Mouse (Mus musculus) limb, embryonic 14.5 days (tissue): ENCODE data around the gene Fa2h. TPM values are rescaled to one million over a fixed set of nuclear protein-coding genes. Genes with fewer than 3 reads are reported as not detected.
"Not testable (repeated sequence)": the region's sequence is repeated elsewhere in the genome, so short reads cannot be mapped to it uniquely, and the experiment has no call there.

ENCODE experiments used
- ATAC-seq: fragments of 200-750 bp; cut with Nextera tagmentation; 2 replicates; pipeline ENCODE4 v1.8.0; 2017; ENCODE audit warnings: low read depth, moderate number of reproducible peaks, moderate TSS enrichment; ENCODE audit not compliant: low FRiP score
- DNase-seq: peaks from one replicate; pipeline ENCODE4 v3.0.0-alpha.2; 2015; ENCODE audit warnings: low spot score
- H3K27ac ChIP-seq: fragments of 300-500 bp; sonication (generic); replicated peaks from 2 replicates; pipeline ENCODE4 v1.5.1; 2014; ENCODE audit warnings: low read depth, mild to moderate bottlenecking, low read length, moderate library complexity, mixed read lengths
- H3K27me3 ChIP-seq: fragments of 300-500 bp; sonication (generic); 2 replicates; pipeline ENCODE4 v1.6.1; 2014; ENCODE audit warnings: low read length, mixed read lengths; ENCODE audit not compliant: control insufficient read depth, insufficient read depth
- H3K36me3 ChIP-seq: fragments of 300-500 bp; sonication (generic); 2 replicates; pipeline ENCODE4 v1.6.1; 2014; ENCODE audit warnings: mild to moderate bottlenecking, low read length, moderate library complexity, mixed read lengths; ENCODE audit not compliant: control insufficient read depth, insufficient read depth
- H3K4me1 ChIP-seq: fragments of 300-500 bp; sonication (generic); 2 replicates; pipeline ENCODE4 v1.6.1; 2014; ENCODE audit warnings: antibody characterized with exemption, low read length, mixed read lengths; ENCODE audit not compliant: control insufficient read depth, insufficient read depth
- H3K4me2 ChIP-seq: fragments of 300-500 bp; sonication (generic); replicated peaks from 2 replicates; pipeline ENCODE4 v1.6.1; 2014; ENCODE audit warnings: low read depth, mild to moderate bottlenecking, low read length, moderate library complexity; ENCODE audit not compliant: severe bottlenecking
- H3K4me3 ChIP-seq: fragments of 300-500 bp; sonication (generic); replicated peaks from 2 replicates; pipeline ENCODE4 v1.5.1; 2014; ENCODE audit warnings: low read length
- H3K9ac ChIP-seq: fragments of 300-500 bp; sonication (generic); 2 replicates; pipeline ENCODE4 v1.6.1; 2014; ENCODE audit warnings: mild to moderate bottlenecking, low read depth, low read length, moderate library complexity; ENCODE audit not compliant: severe bottlenecking
- H3K9me3 ChIP-seq: fragments of 300-500 bp; sonication (generic); 2 replicates; pipeline ENCODE4 v1.6.1; 2016; ENCODE audit warnings: low read length; ENCODE audit not compliant: control insufficient read depth
- POLR2A ChIP-seq: fragments of 200-500 bp; IDR thresholded peaks from 2 replicates; pipeline ENCODE4 v1.8.0; 2012; ENCODE audit warnings: inconsistent platforms, mild to moderate bottlenecking, moderate library complexity, borderline replicate concordance; ENCODE audit not compliant: insufficient read depth, insufficient read length; ENCODE audit errors: extremely low read depth
- WGBS: fragments of 180-500 bp; shearing (Covaris S2); extraction: QIAGEN DNeasy Blood & Tissue Kit; methylation state at CpG from one replicate; pipeline ENCODE4 v1.1.7; 2014; 5-methylcytosine and 5-hydroxymethylcytosine counted together
- polyA plus RNA-seq, 2 experiments: library from polyadenylated mRNA; depleted of rRNA in 1 of 2; stranded (reverse) in 1 of 2; unstranded in 1 of 2; fragments of >200 nt; fragmentation: Nextera tagmentation in 1 of 2; extraction: Ambion mirVana in 1 of 2; gene quantifications; 2 replicates each; pipeline versions ENCODE4 v1.2.1 to v1.2.3; 2012 to 2014

The Fa2h gene
- polyA plus RNA-seq, 2 experiments: not detected

DNA sequence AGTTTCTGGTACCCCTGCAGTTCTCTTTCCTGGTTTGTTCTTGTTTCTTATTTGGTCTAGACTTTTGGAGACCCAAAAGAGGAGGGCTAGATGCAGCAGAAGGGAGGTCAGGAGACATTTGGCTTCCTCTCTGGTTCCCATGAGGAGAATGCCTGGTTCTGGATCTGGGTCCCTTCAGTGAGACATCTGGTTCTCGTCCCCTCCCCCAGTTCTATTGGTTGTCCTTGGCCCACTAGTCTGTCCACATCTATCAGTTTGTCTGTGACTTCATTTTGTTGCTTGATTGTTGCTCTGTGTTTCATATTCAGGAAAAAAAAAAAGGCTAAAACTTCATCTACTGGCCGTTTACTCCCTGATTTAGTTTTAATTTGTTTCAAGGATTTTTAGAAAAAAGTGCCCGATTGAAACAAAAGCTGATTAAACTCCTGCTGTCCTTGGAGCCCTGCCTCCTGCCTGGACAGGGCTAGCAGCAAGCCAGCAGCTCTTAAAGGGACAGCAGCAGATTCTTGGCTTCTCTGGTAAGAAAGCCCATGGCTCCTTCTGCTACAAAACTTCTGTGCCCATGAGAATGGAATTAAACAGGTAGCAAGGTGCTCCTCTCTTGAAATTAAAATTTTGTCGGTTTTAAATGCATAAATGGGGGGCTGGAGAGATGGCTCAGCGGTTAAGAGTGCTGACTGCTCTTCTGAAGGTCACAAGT is 88.4 kb downstream of the Fa2h start:
- no peak for TF ChIP-seq POLR2A
- Histone ChIP-seq H3K27me3 (no peaks in the 10 kb centered on the region), H3K9me3 (no peaks in the 10 kb centered on the region), H3K4me1 (no peaks in the 10 kb centered on the region), H3K4me3 (no peak overlapping the region), H3K4me2 (no peak overlapping the region), H3K27ac (no peak overlapping the region), H3K36me3 (no peaks in the 10 kb centered on the region), H3K9ac (no peak overlapping the region)
- DNase-seq (no peak), ATAC-seq (no peak)
- 26% methylated on average over 5 of the region's 5 CpGs for whole genome bisulfite sequencing

DNA sequence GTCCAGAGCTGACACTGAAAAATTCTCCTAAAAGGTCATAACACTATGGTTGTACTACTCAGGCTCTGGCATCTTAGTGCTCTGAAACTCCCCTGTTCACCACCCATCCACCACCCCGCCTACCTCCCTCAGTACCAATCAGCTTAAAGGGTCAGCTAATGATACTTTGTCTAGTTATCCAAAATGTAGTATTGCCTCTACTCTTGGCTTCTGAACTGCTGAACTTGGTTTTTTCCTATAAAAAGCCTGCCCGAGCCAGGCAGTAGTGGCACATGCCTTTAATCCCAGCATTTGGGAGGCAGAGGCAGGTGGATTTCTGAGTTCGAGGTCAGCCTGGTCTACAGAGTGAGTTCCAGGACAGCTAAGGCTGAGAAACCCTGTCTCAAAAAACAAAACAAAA is 89.3 kb downstream of the Fa2h start:
- no peak overlapping the region for H3K27ac ChIP-seq
- no peaks in the 10 kb centered on the region for H3K4me1 ChIP-seq
- no peak for TF ChIP-seq POLR2A
- 90% methylated on average over 3 of the region's 3 CpGs for WGBS
- H3K9ac ChIP-seq: no peak overlapping the region
- ATAC-seq (no peak), DNase-seq (no peak)
- H3K4me2 ChIP-seq: no peak overlapping the region
- H3K4me3 ChIP-seq: no peak overlapping the region
- H3K27me3 ChIP-seq: no peaks in the 10 kb centered on the region
- no peaks in the 10 kb centered on the region for H3K9me3 ChIP-seq
- H3K36me3 ChIP-seq: no peaks in the 10 kb centered on the region

DNA sequence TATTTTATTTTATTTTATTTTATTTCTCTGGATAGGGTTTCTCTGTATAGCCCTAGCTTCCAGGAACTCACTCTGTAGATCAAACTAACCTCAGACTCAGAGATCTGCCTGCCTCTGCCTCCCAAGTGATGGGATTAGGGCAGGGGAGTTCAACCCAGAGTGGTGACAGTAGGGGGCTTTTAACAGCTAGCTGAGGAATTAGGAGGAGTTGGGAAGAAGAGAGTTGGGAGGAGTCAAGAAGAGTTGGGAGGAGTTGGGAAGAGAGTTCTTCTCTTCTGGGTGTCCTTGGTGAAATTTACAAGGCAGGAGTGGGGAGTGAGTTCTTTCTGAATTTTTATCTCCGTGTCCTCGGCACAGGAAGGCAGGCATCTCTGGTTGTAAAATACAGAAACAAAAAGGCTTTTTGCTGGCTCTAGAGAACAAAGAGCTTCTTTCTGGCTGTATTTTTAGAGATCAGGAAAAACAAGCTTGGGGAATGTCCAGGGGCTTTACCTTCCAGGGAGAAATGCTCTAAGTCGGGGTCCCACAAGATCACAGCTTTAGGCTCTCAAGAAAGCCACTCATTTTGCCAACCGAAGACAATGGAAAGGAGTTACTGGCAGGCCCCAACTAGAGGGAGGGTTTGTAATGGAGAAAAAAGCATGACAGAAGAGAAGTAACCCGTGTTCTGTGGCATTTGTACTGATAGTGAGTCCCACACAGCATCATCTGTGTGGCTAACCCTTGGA is 90.4 kb downstream of the Fa2h start:
- not testable (repeated sequence) for H3K4me1 ChIP-seq, H3K9ac ChIP-seq, H3K4me2 ChIP-seq, DNase-seq, H3K27ac ChIP-seq, H3K36me3 ChIP-seq, H3K4me3 ChIP-seq, H3K9me3 ChIP-seq, H3K27me3 ChIP-seq, ATAC-seq
- 77% methylated on average over 5 of the region's 5 CpGs for WGBS

DNA sequence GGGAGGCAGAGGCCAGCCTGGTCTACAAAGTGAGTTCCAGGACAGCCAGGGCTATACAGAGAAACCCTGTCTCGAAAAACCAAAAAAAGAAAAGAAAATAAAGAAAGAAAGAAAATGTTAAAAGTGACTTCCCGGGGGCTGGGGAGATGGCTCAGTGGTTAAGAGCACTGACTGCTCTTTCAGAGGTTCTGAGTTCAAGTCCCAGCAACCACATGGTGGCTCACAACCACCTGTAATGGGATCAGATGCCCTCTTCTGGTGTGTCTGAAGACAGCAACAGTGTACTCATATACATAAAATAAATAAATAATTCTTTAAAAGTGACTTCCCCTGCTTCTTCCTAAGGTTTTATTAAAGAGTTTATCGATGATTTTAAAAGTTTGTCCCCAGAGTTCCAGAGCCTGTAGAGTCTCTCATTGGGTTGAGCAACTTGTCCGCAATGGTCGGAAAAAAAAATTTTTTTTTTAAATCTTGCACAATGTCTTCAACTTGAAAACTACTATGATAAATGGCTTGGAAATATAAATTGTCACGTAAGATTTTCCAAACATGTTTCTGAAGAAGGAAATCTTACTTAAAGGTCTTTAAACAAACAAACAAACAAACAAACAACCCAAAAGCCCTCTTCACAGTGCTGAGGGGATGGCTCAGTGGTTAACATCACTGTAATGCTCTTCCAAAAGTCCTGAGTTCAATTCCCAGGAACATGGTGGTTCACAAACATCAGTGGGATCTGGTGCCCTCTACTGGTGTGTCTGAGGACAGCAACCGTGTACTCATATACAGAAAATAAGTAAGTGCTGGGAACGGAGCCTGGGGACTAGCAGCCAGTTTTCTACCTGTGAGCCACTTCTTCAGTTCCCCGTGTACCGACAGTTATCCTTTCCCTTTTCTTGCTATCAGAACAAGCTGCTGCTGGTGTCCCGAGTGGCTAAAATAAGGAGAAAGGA is 92.8 kb downstream of the Fa2h start:
- no peaks in the 10 kb centered on the region for H3K27me3 ChIP-seq
- peak overlapping the region; percentile 40; the same call in 1 of the 2 replicates for H3K4me2 ChIP-seq
- 66% methylated on average over 11 of the region's 11 CpGs for WGBS
- H3K4me3 ChIP-seq: peak overlapping the region; percentile 93
- DNase-seq: no peak
- H3K27ac ChIP-seq: peak overlapping the region; percentile 55; the same call in 1 of the 2 replicates
- no peak for TF ChIP-seq POLR2A
- ATAC-seq: no peak
- peaks cover 11% of the 10 kb centered on the region for H3K36me3 ChIP-seq
- H3K9ac ChIP-seq: 0 out of 2 replicates have a peak overlapping the region, but pooled peaks have one; percentile 21
- 0 out of 2 replicates have a peak, but pooled peaks cover 2% of the 10 kb centered on the region for H3K4me1 ChIP-seq
- H3K9me3 ChIP-seq: no peaks in the 10 kb centered on the region

DNA sequence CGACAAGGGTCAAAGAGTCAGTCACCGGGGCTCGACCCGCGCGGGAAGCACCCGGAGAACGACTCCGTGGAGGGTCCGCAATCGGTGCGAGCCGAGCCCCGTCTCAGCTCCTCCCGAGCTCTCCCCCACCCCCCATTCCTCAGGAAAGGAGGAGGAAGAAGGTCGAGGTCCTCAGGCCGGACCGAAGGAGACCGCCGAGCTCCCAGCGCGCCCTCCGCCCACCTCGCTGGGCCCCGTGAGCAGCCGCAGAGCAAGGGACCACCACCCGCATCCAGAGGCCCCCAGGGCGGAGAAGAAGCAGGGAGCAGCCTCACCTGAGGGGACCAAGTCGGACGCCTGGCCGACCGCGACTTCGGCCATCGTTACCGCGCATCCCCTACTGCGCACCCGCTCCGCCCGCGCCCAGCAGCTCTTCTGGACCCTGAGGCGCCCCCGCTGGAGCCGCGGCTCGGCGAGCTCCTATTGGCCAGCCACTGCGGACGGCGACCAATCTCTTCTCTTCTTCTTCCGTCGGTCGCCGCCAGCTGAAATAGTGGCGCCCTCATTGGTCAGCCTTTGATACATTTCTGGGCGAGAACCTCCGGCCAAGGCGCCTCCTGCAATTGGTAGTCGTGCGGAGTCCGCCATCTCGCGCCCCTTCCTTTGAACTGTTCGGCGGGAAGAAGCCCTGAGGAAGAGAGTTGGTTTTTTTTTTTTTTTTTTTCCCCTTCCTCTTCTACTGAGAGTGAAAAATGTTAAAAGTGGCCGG is 93.6 kb downstream of the Fa2h start, which contains the start of gene Rfwd3:
TSS of gene Rfwd3 (minus strand) at position 402 of the 748 bp plus-strand sequence.
- Histone ChIP-seq H3K4me2 (peak within 1 kb of the TSS; percentile 66), H3K27ac (peak within 1 kb of the TSS; percentile 84), H3K4me3 (peak within 1 kb of the TSS; percentile 93), H3K27me3 (no peaks in the 10 kb centered on the region), H3K4me1 (0 out of 2 replicates have a peak, but pooled peaks cover 2% of the 10 kb centered on the region), H3K36me3 (peaks cover 19% of the 10 kb centered on the region), H3K9me3 (no peaks in the 10 kb centered on the region), H3K9ac (peak within 1 kb of the TSS; percentile 85)
- peak; percentile 99 for ATAC-seq
- peak; percentile 48; the same call in 1 of the 2 replicates for TF ChIP-seq POLR2A
- DNase-seq: peak; percentile 98
- under 1% methylated on average over 42 of the region's 67 CpGs for WGBS
